Mouse (Mus musculus): ENCODE measurements around the gene Nob1. TPM values are rescaled to one million over a fixed set of nuclear protein-coding genes. Genes with fewer than 3 reads are reported as not detected.
A peak's percentile ranks its signal among the peaks of the same experiment; 100 is the strongest.

Nob1 gene
- polyA plus RNA-seq, 1 experiment from 2014 or later, result 48.8 TPM

GRCm38 (mm10) chr8:107458281-107458680 is 33.4 kb upstream of the Nob1 start:
- H3K4me3 ChIP-seq (ENCODE audit: low read depth, low read length), result no peak overlapping the region
- no peaks in the 10 kb centered on the region for H3K9me3 ChIP-seq (replicated peaks; ENCODE audit: control insufficient read depth, low read length)
- H3K4me1 ChIP-seq (ENCODE audit: control insufficient read depth, insufficient read depth, low read length), result peaks cover 5% of the 10 kb centered on the region; the same call in 1 of the 2 replicates
- no peak for ATAC-seq (replicated peaks; ENCODE audit: insufficient number of reproducible peaks, low FRiP score, low TSS enrichment)
- H3K9ac ChIP-seq (ENCODE audit: low read depth, low read length), result no peak overlapping the region
- 0 out of 2 replicates have a peak overlapping the region, but pooled peaks have one; percentile 22 for H3K27ac ChIP-seq (ENCODE audit: low read depth, low read length)
- H3K4me2 ChIP-seq, result no peak overlapping the region
- H3K27me3 ChIP-seq (ENCODE audit: control insufficient read depth, insufficient read depth, low read length), result no peaks in the 10 kb centered on the region
- peaks cover 11% of the 10 kb centered on the region; the same call in 1 of the 2 replicates for H3K36me3 ChIP-seq (ENCODE audit: control insufficient read depth, insufficient read depth, low read length)
- WGBS (ENCODE audit: insufficient replicate concordance), result 80% methylated on average over 6 of the region's 6 CpGs

- Histone ChIP-seq H3K4me1 (ENCODE audit: control insufficient read depth, insufficient read depth, low read length) (peaks cover 5% of the 10 kb centered on the region; the same call in 1 of the 2 replicates), H3K9me3 (replicated peaks; ENCODE audit: control insufficient read depth, low read length) (no peaks in the 10 kb centered on the region), H3K9ac (ENCODE audit: low read depth, low read length) (no peak overlapping the region), H3K36me3 (ENCODE audit: control insufficient read depth, insufficient read depth, low read length) (peaks cover 11% of the 10 kb centered on the region; the same call in 1 of the 2 replicates), H3K4me2 (no peak overlapping the region), H3K4me3 (ENCODE audit: low read depth, low read length) (no peak overlapping the region), H3K27me3 (ENCODE audit: control insufficient read depth, insufficient read depth, low read length) (no peaks in the 10 kb centered on the region), H3K27ac (ENCODE audit: low read depth, low read length) (peak overlapping the region; percentile 22; the same call in 1 of the 2 replicates)
- 55% methylated on average over 4 of the region's 4 CpGs for WGBS (ENCODE audit: insufficient replicate concordance)
- no peak for ATAC-seq (replicated peaks; ENCODE audit: insufficient number of reproducible peaks, low FRiP score, low TSS enrichment)
Measured at GRCm38 (mm10) chr8:107457725-107458124, 32.9 kb upstream of the Nob1 start.

DNA sequence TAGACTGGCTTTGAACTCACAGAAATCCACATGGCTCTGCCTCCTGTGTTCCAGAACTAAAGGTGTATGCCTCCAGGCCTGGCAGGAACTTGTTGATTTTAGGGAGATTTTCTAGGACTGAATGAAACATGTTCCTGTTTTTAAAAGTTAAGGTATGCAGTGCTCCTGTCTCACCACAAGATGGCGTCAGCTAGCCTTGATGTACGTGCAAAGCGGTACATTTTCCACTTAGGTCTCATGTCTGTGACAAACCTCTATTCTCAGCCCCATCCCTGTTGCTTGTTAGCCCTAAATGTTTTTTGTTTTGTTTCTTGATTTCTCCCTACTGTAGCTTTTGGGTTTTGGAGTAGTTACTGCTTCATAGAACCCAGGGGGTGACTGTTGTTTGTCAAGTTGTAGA is 30.4 kb upstream of the Nob1 start:
- Histone ChIP-seq H3K4me3 (ENCODE audit: low read depth, low read length) (no peak overlapping the region), H3K27me3 (ENCODE audit: control insufficient read depth, insufficient read depth, low read length) (no peaks in the 10 kb centered on the region), H3K36me3 (ENCODE audit: control insufficient read depth, insufficient read depth, low read length) (0 out of 2 replicates have a peak, but pooled peaks cover 2% of the 10 kb centered on the region), H3K4me2 (no peak overlapping the region), H3K9ac (ENCODE audit: low read depth, low read length) (no peak overlapping the region), H3K9me3 (replicated peaks; ENCODE audit: control insufficient read depth, low read length) (no peaks in the 10 kb centered on the region), H3K27ac (ENCODE audit: low read depth, low read length) (no peak overlapping the region), H3K4me1 (ENCODE audit: control insufficient read depth, insufficient read depth, low read length) (peaks cover 5% of the 10 kb centered on the region; the same call in 1 of the 2 replicates)
- 10% methylated on average over 3 of the region's 3 CpGs for WGBS (ENCODE audit: insufficient replicate concordance)
- no peak for ATAC-seq (replicated peaks; ENCODE audit: insufficient number of reproducible peaks, low FRiP score, low TSS enrichment)

DNA sequence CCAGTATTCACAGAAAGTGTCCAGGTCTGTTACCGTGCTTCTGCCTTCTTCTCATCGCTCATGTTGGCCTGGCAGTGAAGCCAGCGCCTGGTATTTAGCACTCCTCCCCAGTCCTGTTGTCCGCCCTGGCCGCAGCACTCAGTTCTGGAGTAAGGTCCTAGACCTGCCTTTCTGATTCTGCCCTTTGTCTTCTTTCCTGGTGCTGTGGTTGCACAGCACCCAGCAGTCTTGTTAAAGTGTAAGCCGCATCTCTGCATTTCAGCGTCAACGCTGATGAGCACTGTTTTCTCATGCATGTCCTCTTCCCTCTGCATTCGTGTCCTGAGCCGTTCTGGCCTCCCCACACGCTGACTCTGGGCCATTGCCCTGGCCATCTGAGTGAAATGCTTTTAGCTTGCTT is 28.5 kb upstream of the Nob1 start:
- H3K4me3 ChIP-seq (ENCODE audit: low read depth, low read length), result no peak overlapping the region
- no peak overlapping the region for H3K27ac ChIP-seq (ENCODE audit: low read depth, low read length)
- peaks cover 10% of the 10 kb centered on the region for H3K4me1 ChIP-seq (ENCODE audit: control insufficient read depth, insufficient read depth, low read length)
- no peak overlapping the region for H3K4me2 ChIP-seq
- H3K9ac ChIP-seq (ENCODE audit: low read depth, low read length), result no peak overlapping the region
- no peaks in the 10 kb centered on the region for H3K9me3 ChIP-seq (replicated peaks; ENCODE audit: control insufficient read depth, low read length)
- 0 out of 2 replicates have a peak, but pooled peaks cover 2% of the 10 kb centered on the region for H3K36me3 ChIP-seq (ENCODE audit: control insufficient read depth, insufficient read depth, low read length)
- ATAC-seq (replicated peaks; ENCODE audit: insufficient number of reproducible peaks, low FRiP score, low TSS enrichment), result no peak
- WGBS (ENCODE audit: insufficient replicate concordance), result 94% methylated on average over 11 of the region's 11 CpGs
- H3K27me3 ChIP-seq (ENCODE audit: control insufficient read depth, insufficient read depth, low read length), result no peaks in the 10 kb centered on the region

DNA sequence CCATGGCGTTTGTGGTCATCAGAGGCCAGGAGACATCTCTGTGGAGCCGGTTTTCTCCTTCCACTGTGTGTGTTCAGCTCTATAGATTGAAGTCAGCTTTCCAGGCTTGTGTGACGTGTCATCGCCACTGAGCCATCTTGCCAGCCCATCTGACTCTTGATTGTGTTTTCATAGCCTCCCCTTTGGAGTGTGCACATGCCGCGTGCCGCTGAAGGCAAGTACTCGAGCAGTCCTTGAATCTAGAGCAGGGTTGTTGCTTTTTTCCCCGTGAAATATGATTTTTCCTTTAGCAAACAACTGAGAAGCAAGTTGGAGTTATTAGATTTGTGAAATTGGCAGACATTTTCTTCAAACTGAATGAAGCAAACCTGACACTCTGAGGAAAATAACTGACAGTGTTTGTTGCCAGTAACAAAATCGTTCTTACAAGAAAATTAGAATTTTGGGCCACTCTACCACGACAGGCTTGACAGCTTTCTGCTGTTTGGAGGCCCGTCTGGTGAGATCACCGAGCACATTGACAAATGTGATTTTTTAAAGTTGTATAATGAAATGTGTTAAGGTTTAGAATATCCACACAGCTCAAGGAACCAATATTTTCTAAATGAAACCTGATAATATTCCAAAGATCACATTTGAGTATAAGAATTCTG is 26.7 kb upstream of the Nob1 start:
- no peaks in the 10 kb centered on the region for H3K36me3 ChIP-seq (ENCODE audit: control insufficient read depth, insufficient read depth, low read length)
- no peak overlapping the region for H3K27ac ChIP-seq (ENCODE audit: low read depth, low read length)
- H3K4me2 ChIP-seq, result no peak overlapping the region
- H3K4me3 ChIP-seq (ENCODE audit: low read depth, low read length), result no peak overlapping the region
- 85% methylated on average over 13 of the region's 13 CpGs for WGBS (ENCODE audit: insufficient replicate concordance)
- no peak overlapping the region for H3K9ac ChIP-seq (ENCODE audit: low read depth, low read length)
- no peaks in the 10 kb centered on the region for H3K27me3 ChIP-seq (ENCODE audit: control insufficient read depth, insufficient read depth, low read length)
- no peak for ATAC-seq (replicated peaks; ENCODE audit: insufficient number of reproducible peaks, low FRiP score, low TSS enrichment)
- H3K9me3 ChIP-seq (replicated peaks; ENCODE audit: control insufficient read depth, low read length), result no peaks in the 10 kb centered on the region
- peaks cover 5% of the 10 kb centered on the region; the same call in 1 of the 2 replicates for H3K4me1 ChIP-seq (ENCODE audit: control insufficient read depth, insufficient read depth, low read length)

GRCm38 (mm10) chr8:107449655-107450054 is 24.8 kb upstream of the Nob1 start:
- 79% methylated on average over 6 of the region's 6 CpGs for WGBS (ENCODE audit: insufficient replicate concordance)
- H3K4me2 ChIP-seq, result no peak overlapping the region
- H3K36me3 ChIP-seq (ENCODE audit: control insufficient read depth, insufficient read depth, low read length), result no peaks in the 10 kb centered on the region
- no peaks in the 10 kb centered on the region for H3K9me3 ChIP-seq (replicated peaks; ENCODE audit: control insufficient read depth, low read length)
- H3K27me3 ChIP-seq (ENCODE audit: control insufficient read depth, insufficient read depth, low read length), result no peaks in the 10 kb centered on the region
- ATAC-seq (replicated peaks; ENCODE audit: insufficient number of reproducible peaks, low FRiP score, low TSS enrichment), result no peak
- H3K4me3 ChIP-seq (ENCODE audit: low read depth, low read length), result no peak overlapping the region
- H3K4me1 ChIP-seq (ENCODE audit: control insufficient read depth, insufficient read depth, low read length), result peaks cover 5% of the 10 kb centered on the region; the same call in 1 of the 2 replicates
- H3K9ac ChIP-seq (ENCODE audit: low read depth, low read length), result no peak overlapping the region
- H3K27ac ChIP-seq (ENCODE audit: low read depth, low read length), result no peak overlapping the region

DNA sequence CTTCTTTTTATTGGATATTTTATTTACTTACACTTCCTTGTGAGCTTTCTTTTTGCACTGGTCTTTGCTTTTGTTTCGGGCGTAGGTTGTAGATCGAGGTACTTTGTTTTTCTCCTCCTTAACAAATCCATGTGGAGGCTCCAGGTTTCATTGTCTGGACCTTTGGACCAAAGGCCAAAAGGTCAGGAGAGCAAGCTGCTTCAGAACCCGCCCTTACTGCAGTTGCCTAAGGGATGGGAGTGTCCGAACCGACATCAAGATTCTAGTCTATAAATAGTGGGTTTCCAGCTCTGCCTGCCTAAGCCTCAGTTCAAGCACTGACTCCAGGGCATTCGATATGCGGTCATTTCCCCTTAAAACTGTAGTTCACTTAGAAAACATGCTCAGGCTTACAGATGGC is 24.3 kb upstream of the Nob1 start:
- Histone ChIP-seq H3K36me3 (ENCODE audit: control insufficient read depth, insufficient read depth, low read length) (no peaks in the 10 kb centered on the region), H3K9me3 (replicated peaks; ENCODE audit: control insufficient read depth, low read length) (no peaks in the 10 kb centered on the region), H3K4me2 (no peak overlapping the region), H3K4me1 (ENCODE audit: control insufficient read depth, insufficient read depth, low read length) (peaks cover 5% of the 10 kb centered on the region; the same call in 1 of the 2 replicates), H3K27me3 (ENCODE audit: control insufficient read depth, insufficient read depth, low read length) (no peaks in the 10 kb centered on the region), H3K27ac (ENCODE audit: low read depth, low read length) (no peak overlapping the region), H3K4me3 (ENCODE audit: low read depth, low read length) (no peak overlapping the region), H3K9ac (ENCODE audit: low read depth, low read length) (no peak overlapping the region)
- ATAC-seq (replicated peaks; ENCODE audit: insufficient number of reproducible peaks, low FRiP score, low TSS enrichment), result no peak
- 66% methylated on average over 8 of the region's 8 CpGs for WGBS (ENCODE audit: insufficient replicate concordance)

- Histone ChIP-seq H3K27ac (ENCODE audit: low read depth, low read length) (no peak overlapping the region), H3K36me3 (ENCODE audit: control insufficient read depth, insufficient read depth, low read length) (no peaks in the 10 kb centered on the region), H3K4me1 (ENCODE audit: control insufficient read depth, insufficient read depth, low read length) (peaks cover 5% of the 10 kb centered on the region; the same call in 1 of the 2 replicates), H3K4me3 (ENCODE audit: low read depth, low read length) (no peak overlapping the region), H3K9ac (ENCODE audit: low read depth, low read length) (no peak overlapping the region), H3K9me3 (replicated peaks; ENCODE audit: control insufficient read depth, low read length) (no peaks in the 10 kb centered on the region), H3K27me3 (ENCODE audit: control insufficient read depth, insufficient read depth, low read length) (no peaks in the 10 kb centered on the region), H3K4me2 (no peak overlapping the region)
- WGBS (ENCODE audit: insufficient replicate concordance), result 83% methylated on average over 4 of the region's 4 CpGs
- ATAC-seq (replicated peaks; ENCODE audit: insufficient number of reproducible peaks, low FRiP score, low TSS enrichment), result no peak
Measured at GRCm38 (mm10) chr8:107448382-107448889, 23.6 kb upstream of the Nob1 start.

DNA sequence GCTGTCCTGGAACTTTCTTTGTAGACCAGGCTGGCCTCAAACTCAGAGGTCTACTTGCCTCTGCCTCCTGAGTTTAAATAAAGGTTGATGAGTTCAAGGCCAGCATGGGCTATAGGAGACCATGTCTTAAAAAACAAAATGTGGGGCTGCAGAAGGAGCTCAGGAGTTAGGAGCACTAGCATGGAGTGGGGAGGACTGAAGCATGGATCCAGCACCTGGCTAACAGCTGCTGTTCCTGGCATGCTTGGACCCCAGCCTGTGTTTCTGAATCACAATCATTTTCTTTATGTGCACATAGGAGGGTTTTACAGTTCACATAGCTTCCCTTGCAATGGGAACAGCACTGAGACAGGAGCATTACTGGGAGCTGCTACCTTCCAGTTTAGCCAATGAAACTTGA is 22.9 kb upstream of the Nob1 start:
- Histone ChIP-seq H3K4me2 (no peak overlapping the region), H3K27me3 (ENCODE audit: control insufficient read depth, insufficient read depth, low read length) (no peaks in the 10 kb centered on the region), H3K4me1 (ENCODE audit: control insufficient read depth, insufficient read depth, low read length) (peaks cover 5% of the 10 kb centered on the region; the same call in 1 of the 2 replicates), H3K9ac (ENCODE audit: low read depth, low read length) (no peak overlapping the region), H3K36me3 (ENCODE audit: control insufficient read depth, insufficient read depth, low read length) (no peaks in the 10 kb centered on the region), H3K27ac (ENCODE audit: low read depth, low read length) (no peak overlapping the region), H3K9me3 (replicated peaks; ENCODE audit: control insufficient read depth, low read length) (no peaks in the 10 kb centered on the region), H3K4me3 (ENCODE audit: low read depth, low read length) (no peak overlapping the region)
- no peak for ATAC-seq (replicated peaks; ENCODE audit: insufficient number of reproducible peaks, low FRiP score, low TSS enrichment)

Measured in heart, embryonic 11.5 days (tissue).